Mouse (Mus musculus): ENCODE data around the gene Zbtb7b. TPM values are rescaled to one million over a fixed set of nuclear protein-coding genes. Genes with fewer than 3 reads are reported as not detected.

The Zbtb7b gene
- 10 to 100 TPM; 55.7 to 72.5 TPM for total RNA-seq (2023)

GRCm38 (mm10) chr3:89394006-89394893, at the start of gene Zbtb7b:
TSS of gene Zbtb7b (minus strand) at chr3:89394776.

GRCm38 (mm10) chr3:89436176-89437113, 41.9 kb upstream of the Zbtb7b start, which contains the start of gene Pbxip1:
TSS of gene Pbxip1 (plus strand) at chr3:89436706.

GRCm38 (mm10) chr3:89430171-89431159, 35.9 kb upstream of the Zbtb7b start, which contains the start of gene Pygo2:
TSS of gene Pygo2 (plus strand) at chr3:89430214.

GRCm38 (mm10) chr3:89418170-89418860, 23.7 kb upstream of the Zbtb7b start, which contains the start of the genes Cks1b and Shc1:
TSS of gene Cks1b (minus strand) at chr3:89418383.
TSS of gene Shc1 (plus strand) at chr3:89418443.

GRCm38 (mm10) chr3:89411490-89412393, 17.2 kb upstream of the Zbtb7b start, which contains the start of gene Flad1:
TSS of gene Flad1 (minus strand) at chr3:89411870.

GRCm38 (mm10) chr3:89402693-89403092, 8.1 kb upstream of the Zbtb7b start, which contains the start of gene Lenep:
TSS of gene Lenep (minus strand) at chr3:89402793.

GRCm38 (mm10) chr3:89365153-89365485, 29.5 kb downstream of the Zbtb7b start, which contains the start of gene Dcst1:
TSS of gene Dcst1 (minus strand) at chr3:89365253.

GRCm38 (mm10) chr3:89361675-89362074, 32.9 kb downstream of the Zbtb7b start, which contains the start of gene Dcst2:
TSS of gene Dcst2 (plus strand) at chr3:89361975.

GRCm38 (mm10) chr3:89349869-89350501, 44.6 kb downstream of the Zbtb7b start, which contains the start of gene Adam15:
TSS of gene Adam15 (minus strand) at chr3:89349996.

GRCm38 (mm10) chr3:89337721-89338578, 56.6 kb downstream of the Zbtb7b start, which contains the start of gene Efna4:
TSS of gene Efna4 (minus strand) at chr3:89338028.

Other genes starting within 250 kb of the Zbtb7b start
- 1 to 10 TPM; 2.7 to 4.7 TPM for gene Hcn3, start 234.6 kb downstream of the Zbtb7b start, total RNA-seq (2023)
- gene Clk2, start 230.0 kb downstream of the Zbtb7b start, total RNA-seq (2023): 100 to 1,000 TPM; 162 to 174 TPM
- gene Scamp3, start 217.3 kb downstream of the Zbtb7b start, total RNA-seq (2023): 100 to 1,000 TPM; 108 to 133 TPM
- gene Fam189b, start 211.6 kb downstream of the Zbtb7b start, total RNA-seq (2023): 10 to 100 TPM; 22.6 to 25.4 TPM
- 10 to 100 TPM; 89.2 to 94.7 TPM for gene Gba, start 191.8 kb downstream of the Zbtb7b start, total RNA-seq (2023)
- 1 to 10 TPM; 6.8 to 9.9 TPM for gene Thbs3, start 179.6 kb downstream of the Zbtb7b start, total RNA-seq (2023)
- 100 to 1,000 TPM; 144 to 228 TPM for gene Mtx1, start 167.7 kb downstream of the Zbtb7b start, total RNA-seq (2023)
- gene Muc1, start 165.7 kb downstream of the Zbtb7b start, total RNA-seq (2023): 1 to 10 TPM; 1.1 to 1.3 TPM
- gene Krtcap2, start 148.8 kb downstream of the Zbtb7b start, total RNA-seq (2023): 100 to 1,000 TPM in 1 of 2 experiments, 10 to 100 TPM in 1; 97.1 to 103 TPM
- gene Trim46, start 148.5 kb downstream of the Zbtb7b start, total RNA-seq (2023): 1 to 10 TPM; 4.8 to 5.0 TPM
- gene Dpm3, start 135.4 kb downstream of the Zbtb7b start, total RNA-seq (2023): 10 to 100 TPM; 76.7 to 98.6 TPM
- 100 to 1,000 TPM; 163 to 165 TPM for gene Slc50a1, start 124.2 kb downstream of the Zbtb7b start, total RNA-seq (2023)
- gene Efna1, start 113.6 kb downstream of the Zbtb7b start, total RNA-seq (2023): 1 to 10 TPM; 1.6 to 3.7 TPM
- gene Efna3, start 71.8 kb downstream of the Zbtb7b start, total RNA-seq (2023): not detected
- gene Efna4, start 56.7 kb downstream of the Zbtb7b start, total RNA-seq (2023): under 1 TPM in 1 of 2 experiments, not detected in 1; 0.67 TPM
- gene Adam15, start 44.8 kb downstream of the Zbtb7b start, total RNA-seq (2023): 1 to 10 TPM; 7.2 to 7.7 TPM
- not detected for gene Dcst2, start 32.8 kb downstream of the Zbtb7b start, total RNA-seq (2023)
- not detected for gene Dcst1, start 29.5 kb downstream of the Zbtb7b start, total RNA-seq (2023)
- 1 to 10 TPM in 1 of 2 experiments, not detected in 1; 1.3 TPM for gene Lenep, start 8.0 kb upstream of the Zbtb7b start, total RNA-seq (2023)
- 10 to 100 TPM; 43.0 to 56.7 TPM for gene Flad1, start 17.1 kb upstream of the Zbtb7b start, total RNA-seq (2023)
- gene Cks1b, start 23.6 kb upstream of the Zbtb7b start, total RNA-seq (2023): 1 to 10 TPM; 3.7 to 9.7 TPM
- 10 to 100 TPM; 88.3 to 90.4 TPM for gene Shc1, start 23.7 kb upstream of the Zbtb7b start, total RNA-seq (2023)
- gene Pygo2, start 35.4 kb upstream of the Zbtb7b start, total RNA-seq (2023): 10 to 100 TPM; 39.2 to 42.5 TPM
- 100 to 1,000 TPM; 134 TPM for gene Pbxip1, start 41.9 kb upstream of the Zbtb7b start, total RNA-seq (2023)
- gene Pmvk, start 59.8 kb upstream of the Zbtb7b start, total RNA-seq (2023): 10 to 100 TPM; 18.2 to 19.4 TPM
- under 1 TPM in 1 of 2 experiments, not detected in 1; 0.17 TPM for gene Kcnn3, start 125.4 kb upstream of the Zbtb7b start, total RNA-seq (2023)